Mouse (Mus musculus) heart, embryonic 15.5 days (tissue): ENCODE measurements around the gene Cacna1i. TPM values are rescaled to one million over a fixed set of nuclear protein-coding genes. Genes with fewer than 3 reads are reported as not detected.

Experiments
- ATAC-seq: fragments of 200-750 bp; cut with Nextera tagmentation; replicated peaks from 2 replicates; pipeline ENCODE4 v1.8.0; 2017; ENCODE audit warnings: low read depth, moderate TSS enrichment; ENCODE audit not compliant: insufficient number of reproducible peaks, insufficient read depth, low FRiP score
- H3K27ac ChIP-seq: fragments of 300-500 bp; sonication (generic); 2 replicates; pipeline ENCODE4 v1.5.1; 2015; ENCODE audit warnings: mild to moderate bottlenecking, inconsistent platforms
- H3K27me3 ChIP-seq: fragments of 300-500 bp; sonication (generic); 2 replicates; pipeline ENCODE4 v1.6.1; 2015; ENCODE audit warnings: inconsistent platforms
- H3K36me3 ChIP-seq: fragments of 300-500 bp; sonication (generic); 2 replicates; pipeline ENCODE4 v1.6.1; 2015; ENCODE audit warnings: mild to moderate bottlenecking, inconsistent platforms
- H3K4me1 ChIP-seq: fragments of 300-500 bp; sonication (generic); replicated peaks from 2 replicates; pipeline ENCODE4 v1.6.1; 2015; ENCODE audit warnings: inconsistent platforms
- H3K4me2 ChIP-seq: fragments of 300-500 bp; sonication (generic); 2 replicates; pipeline ENCODE4 v1.6.1; 2015; ENCODE audit warnings: inconsistent platforms, mild to moderate bottlenecking, moderate library complexity
- H3K4me3 ChIP-seq: fragments of 300-500 bp; sonication (generic); 2 replicates; pipeline ENCODE4 v1.5.1; 2015; ENCODE audit warnings: mild to moderate bottlenecking, inconsistent platforms
- H3K9ac ChIP-seq: fragments of 300-500 bp; sonication (generic); 2 replicates; pipeline ENCODE4 v1.6.1; 2015; ENCODE audit warnings: mild to moderate bottlenecking, inconsistent platforms
- H3K9me3 ChIP-seq: fragments of 300-500 bp; sonication (generic); replicated peaks from 2 replicates; pipeline ENCODE4 v1.6.1; 2016; ENCODE audit warnings: inconsistent platforms
- WGBS: fragments of 180-500 bp; shearing (Covaris S2); methylation state at CpG from one replicate; pipeline ENCODE4 v1.1.7; 2015; ENCODE audit warnings: mixed read lengths; 5-methylcytosine and 5-hydroxymethylcytosine counted together
- polyA plus RNA-seq: library from polyadenylated mRNA; unstranded; fragments of >200 nt; fragmentation: Nextera tagmentation; extraction: Ambion mirVana; gene quantifications from 2 replicates; pipeline ENCODE4 v1.2.1, GENCODE M21; 2015

The Cacna1i gene
- polyA plus RNA-seq, 1 experiment from 2014 or later: not detected

- 63% methylated on average over 6 of the region's 6 CpGs for WGBS
- H3K36me3 ChIP-seq: no peaks in the 10 kb centered on the region
- H3K4me2 ChIP-seq: no peak overlapping the region
- H3K9ac ChIP-seq: no peak overlapping the region
- peaks cover 3% of the 10 kb centered on the region; the same call in 1 of the 2 replicates for H3K4me1 ChIP-seq
- peaks cover 20% of the 10 kb centered on the region; the same call in 1 of the 2 replicates for H3K27me3 ChIP-seq
- no peak overlapping the region for H3K27ac ChIP-seq
- H3K4me3 ChIP-seq: no peak overlapping the region
- H3K9me3 ChIP-seq: no peaks in the 10 kb centered on the region
- ATAC-seq: no peak
Observed at GRCm38 (mm10) chr15:80316966-80317634, 30.1 kb downstream of the Cacna1i start.

- WGBS: 60% methylated on average over 8 of the region's 8 CpGs
- Histone ChIP-seq H3K4me2 (no peak overlapping the region), H3K27me3 (peaks cover 28% of the 10 kb centered on the region; the same call in 1 of the 2 replicates), H3K27ac (no peak overlapping the region), H3K4me3 (no peak overlapping the region), H3K4me1 (peaks cover 3% of the 10 kb centered on the region; the same call in 1 of the 2 replicates), H3K36me3 (no peaks in the 10 kb centered on the region), H3K9me3 (no peaks in the 10 kb centered on the region), H3K9ac (no peak overlapping the region)
- no peak for ATAC-seq
Observed at GRCm38 (mm10) chr15:80317841-80318530, 30.9 kb downstream of the Cacna1i start.

- Histone ChIP-seq H3K9me3 (no peaks in the 10 kb centered on the region), H3K4me2 (no peak overlapping the region), H3K36me3 (no peaks in the 10 kb centered on the region), H3K27me3 (peaks cover 34% of the 10 kb centered on the region), H3K27ac (no peak overlapping the region), H3K4me1 (peaks cover 3% of the 10 kb centered on the region; the same call in 1 of the 2 replicates), H3K9ac (no peak overlapping the region), H3K4me3 (no peak overlapping the region)
- no peak for ATAC-seq
- 29% methylated on average over 11 of the region's 11 CpGs for WGBS
Observed at GRCm38 (mm10) chr15:80318543-80319255, 31.7 kb downstream of the Cacna1i start.

GRCm38 (mm10) chr15:80319315-80319714 lies 32.3 kb downstream of the Cacna1i start:
- no peak overlapping the region for H3K4me3 ChIP-seq
- no peak overlapping the region for H3K9ac ChIP-seq
- H3K27ac ChIP-seq: no peak overlapping the region
- peaks cover 37% of the 10 kb centered on the region for H3K27me3 ChIP-seq
- ATAC-seq: no peak
- no peak overlapping the region for H3K4me2 ChIP-seq
- no peaks in the 10 kb centered on the region for H3K9me3 ChIP-seq
- 45% methylated on average over 2 of the region's 2 CpGs for WGBS
- peaks cover 3% of the 10 kb centered on the region; the same call in 1 of the 2 replicates for H3K4me1 ChIP-seq
- H3K36me3 ChIP-seq: no peaks in the 10 kb centered on the region

- no peak for ATAC-seq
- no peak overlapping the region for H3K27ac ChIP-seq
- H3K36me3 ChIP-seq: no peaks in the 10 kb centered on the region
- H3K9ac ChIP-seq: no peak overlapping the region
- no peaks in the 10 kb centered on the region for H3K9me3 ChIP-seq
- peaks cover 40% of the 10 kb centered on the region for H3K27me3 ChIP-seq
- peaks cover 3% of the 10 kb centered on the region; the same call in 1 of the 2 replicates for H3K4me1 ChIP-seq
- H3K4me3 ChIP-seq: no peak overlapping the region
- WGBS: 80% methylated on average over 6 of the region's 6 CpGs
- H3K4me2 ChIP-seq: no peak overlapping the region
Observed at GRCm38 (mm10) chr15:80319921-80320320, 32.9 kb downstream of the Cacna1i start.

- Histone ChIP-seq H3K9ac (no peak overlapping the region), H3K27ac (no peak overlapping the region), H3K4me3 (no peak overlapping the region), H3K4me1 (no peaks in the 10 kb centered on the region), H3K4me2 (no peak overlapping the region), H3K9me3 (no peaks in the 10 kb centered on the region), H3K36me3 (no peaks in the 10 kb centered on the region), H3K27me3 (peaks cover 37% of the 10 kb centered on the region)
- WGBS: 52% methylated on average over 2 of the region's 2 CpGs
- no peak for ATAC-seq
Observed at GRCm38 (mm10) chr15:80325207-80325606, 38.2 kb downstream of the Cacna1i start.

- Histone ChIP-seq H3K27ac (no peak overlapping the region), H3K9me3 (no peaks in the 10 kb centered on the region), H3K27me3 (peaks cover 37% of the 10 kb centered on the region), H3K4me2 (no peak overlapping the region), H3K9ac (no peak overlapping the region), H3K4me1 (no peaks in the 10 kb centered on the region), H3K36me3 (no peaks in the 10 kb centered on the region), H3K4me3 (no peak overlapping the region)
- ATAC-seq: no peak
- WGBS: 61% methylated on average over 9 of the region's 9 CpGs
Observed at GRCm38 (mm10) chr15:80325756-80326155, 38.7 kb downstream of the Cacna1i start.

GRCm38 (mm10) chr15:80326947-80327346 lies 39.9 kb downstream of the Cacna1i start:
- ATAC-seq: no peak
- 73% methylated on average over 4 of the region's 4 CpGs for WGBS
- Histone ChIP-seq H3K27me3 (peaks cover 37% of the 10 kb centered on the region), H3K9ac (no peak overlapping the region), H3K4me3 (no peak overlapping the region), H3K36me3 (no peaks in the 10 kb centered on the region), H3K4me1 (no peaks in the 10 kb centered on the region), H3K9me3 (no peaks in the 10 kb centered on the region), H3K4me2 (no peak overlapping the region), H3K27ac (no peak overlapping the region)

GRCm38 (mm10) chr15:80327743-80328540 lies 40.9 kb downstream of the Cacna1i start:
- H3K9ac ChIP-seq: no peak overlapping the region
- 81% methylated on average over 13 of the region's 13 CpGs for WGBS
- no peak overlapping the region for H3K4me3 ChIP-seq
- H3K27me3 ChIP-seq: peaks cover 40% of the 10 kb centered on the region
- no peak overlapping the region for H3K27ac ChIP-seq
- no peak for ATAC-seq
- no peak overlapping the region for H3K4me2 ChIP-seq
- no peaks in the 10 kb centered on the region for H3K9me3 ChIP-seq
- no peaks in the 10 kb centered on the region for H3K36me3 ChIP-seq
- no peaks in the 10 kb centered on the region for H3K4me1 ChIP-seq

GRCm38 (mm10) chr15:80330276-80330675 lies 43.2 kb downstream of the Cacna1i start:
- Histone ChIP-seq H3K27me3 (peaks cover 32% of the 10 kb centered on the region), H3K9me3 (no peaks in the 10 kb centered on the region), H3K9ac (no peak overlapping the region), H3K4me3 (no peak overlapping the region), H3K27ac (no peak overlapping the region), H3K4me2 (no peak overlapping the region), H3K36me3 (no peaks in the 10 kb centered on the region), H3K4me1 (no peaks in the 10 kb centered on the region)
- no peak for ATAC-seq
- 52% methylated on average over 3 of the region's 3 CpGs for WGBS

- no peaks in the 10 kb centered on the region for H3K4me1 ChIP-seq
- H3K4me2 ChIP-seq: no peak overlapping the region
- no peak overlapping the region for H3K9ac ChIP-seq
Observed at GRCm38 (mm10) chr15:80334766-80335165, 47.7 kb downstream of the Cacna1i start.

More at GRCm38 (mm10) chr15:80334766-80335165, 47.7 kb downstream of the Cacna1i start:
- WGBS: 72% methylated on average over 7 of the region's 10 CpGs
- Histone ChIP-seq H3K4me3 (no peak overlapping the region), H3K9me3 (no peaks in the 10 kb centered on the region), H3K36me3 (no peaks in the 10 kb centered on the region), H3K27me3 (peaks cover 23% of the 10 kb centered on the region; the same call in 1 of the 2 replicates), H3K27ac (no peak overlapping the region)
- ATAC-seq: no peak
